Mouse (Mus musculus): ENCODE data around the gene Srrm2.

GRCm38 (mm10) chr17:23818579-23818978, 28.2 kb downstream of the Srrm2 start:
- TF ChIP-seq CTCF (IDR thresholded peaks at IDR 0.05; ENCODE audit: extremely low read depth, insufficient read length, insufficient replicate concordance, low read depth, low read length) (no peak), POLR2A (IDR thresholded peaks at IDR 0.05; ENCODE audit: low read depth, low read length) (no peak)
